Mouse (Mus musculus) stomach, postnatal 0 days (tissue): Measurements from ENCODE around the gene Myh7. TPM values are rescaled to one million over a fixed set of nuclear protein-coding genes. Genes with fewer than 3 reads are reported as not detected.

ENCODE experiments used
- ATAC-seq: fragments of 200-750 bp; cut with Nextera tagmentation; 2 replicates; pipeline ENCODE4 v1.8.0; 2017; ENCODE audit not compliant: low FRiP score, low TSS enrichment
- DNase-seq: peaks from one replicate; pipeline ENCODE4 v3.0.0-alpha.2; 2016; ENCODE audit warnings: low spot score
- H3K27ac ChIP-seq: fragments of 300-500 bp; sonication (generic); replicated peaks from 2 replicates; pipeline ENCODE4 v1.5.1; 2014; ENCODE audit warnings: mild to moderate bottlenecking, control low read depth
- H3K27me3 ChIP-seq: fragments of 300-500 bp; sonication (generic); 2 replicates; pipeline ENCODE4 v1.6.1; 2014; ENCODE audit warnings: low read length; ENCODE audit not compliant: control insufficient read depth, insufficient read depth
- H3K36me3 ChIP-seq: fragments of 300-500 bp; sonication (generic); 2 replicates; pipeline ENCODE4 v1.6.1; 2014; ENCODE audit warnings: low read length, mixed read lengths; ENCODE audit not compliant: control insufficient read depth, insufficient read depth
- H3K4me1 ChIP-seq: fragments of 300-500 bp; sonication (generic); replicated peaks from 2 replicates; pipeline ENCODE4 v1.6.1; 2014; ENCODE audit warnings: antibody characterized with exemption; ENCODE audit not compliant: control insufficient read depth, insufficient read depth
- H3K4me2 ChIP-seq: fragments of 300-500 bp; sonication (generic); replicated peaks from 2 replicates; pipeline ENCODE4 v1.6.1; 2014; ENCODE audit warnings: low read depth, mild to moderate bottlenecking, control low read depth, moderate library complexity
- H3K4me3 ChIP-seq: fragments of 300-500 bp; sonication (generic); 2 replicates; pipeline ENCODE4 v1.5.1; 2014; ENCODE audit warnings: low read depth, low read length, control low read depth
- H3K9ac ChIP-seq: fragments of 300-500 bp; sonication (generic); 2 replicates; pipeline ENCODE4 v1.6.1; 2014; ENCODE audit warnings: mild to moderate bottlenecking, low read length, control low read depth, mixed read lengths
- H3K9me3 ChIP-seq: fragments of 300-500 bp; sonication (generic); 2 replicates; pipeline ENCODE4 v1.6.1; 2016; ENCODE audit warnings: low read length; ENCODE audit not compliant: control insufficient read depth
- CTCF ChIP-seq: IDR thresholded peaks from 2 replicates; pipeline ENCODE4 v1.5.1; 2016; ENCODE audit warnings: antibody characterized with exemption, low read depth, mild to moderate bottlenecking, moderate library complexity
- EP300 ChIP-seq: optimal IDR thresholded peaks from 2 replicates; pipeline ENCODE3; 2016; ENCODE audit warnings: antibody characterized with exemption
- WGBS: fragments of 180-500 bp; shearing (Covaris S2); extraction: QIAGEN DNeasy Blood & Tissue Kit; methylation state at CpG from one replicate; pipeline ENCODE4 v1.1.7; 2014; 5-methylcytosine and 5-hydroxymethylcytosine counted together
- polyA plus RNA-seq: library from polyadenylated mRNA; unstranded; fragments of >200 nt; fragmentation: Nextera tagmentation; extraction: Ambion mirVana; gene quantifications from 2 replicates; pipeline ENCODE4 v1.2.1, GENCODE M21; 2015

Myh7 gene
- polyA plus RNA-seq, 1 experiment from 2014 or later, result 1.4 TPM

DNA sequence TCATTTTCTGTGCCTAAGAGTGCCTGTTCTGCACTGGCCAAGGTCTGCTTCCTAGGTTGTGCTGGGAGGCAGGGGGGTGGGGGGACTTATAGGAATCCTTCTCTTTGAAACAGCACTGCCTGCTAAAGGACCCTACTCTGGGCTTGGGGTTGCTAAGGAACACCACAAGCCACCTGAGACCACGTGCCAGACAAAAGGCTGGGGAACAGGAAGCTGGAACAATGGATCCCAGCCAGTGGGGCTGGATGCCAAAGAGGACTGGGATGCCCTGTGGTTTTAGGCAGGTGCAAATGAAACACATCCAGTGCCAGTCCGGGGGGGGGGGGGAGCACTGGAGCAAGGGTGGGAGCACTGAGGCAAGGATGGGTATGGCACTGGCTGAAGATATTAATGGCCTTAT is 64.0 kb downstream of the Myh7 start:
- peaks cover 4% of the 10 kb centered on the region for H3K4me1 ChIP-seq
- ATAC-seq, result no peak
- no peak for DNase-seq
- 24% methylated on average over 2 of the region's 2 CpGs for WGBS
- TF ChIP-seq CTCF, result no peak
- TF ChIP-seq EP300, result no peak
- H3K9ac ChIP-seq, result no peak overlapping the region
- H3K9me3 ChIP-seq, result no peaks in the 10 kb centered on the region
- no peak overlapping the region for H3K4me3 ChIP-seq
- H3K27ac ChIP-seq, result peak overlapping the region; percentile 53; the same call in 1 of the 2 replicates
- no peaks in the 10 kb centered on the region for H3K36me3 ChIP-seq
- H3K4me2 ChIP-seq, result no peak overlapping the region
- no peaks in the 10 kb centered on the region for H3K27me3 ChIP-seq

DNA sequence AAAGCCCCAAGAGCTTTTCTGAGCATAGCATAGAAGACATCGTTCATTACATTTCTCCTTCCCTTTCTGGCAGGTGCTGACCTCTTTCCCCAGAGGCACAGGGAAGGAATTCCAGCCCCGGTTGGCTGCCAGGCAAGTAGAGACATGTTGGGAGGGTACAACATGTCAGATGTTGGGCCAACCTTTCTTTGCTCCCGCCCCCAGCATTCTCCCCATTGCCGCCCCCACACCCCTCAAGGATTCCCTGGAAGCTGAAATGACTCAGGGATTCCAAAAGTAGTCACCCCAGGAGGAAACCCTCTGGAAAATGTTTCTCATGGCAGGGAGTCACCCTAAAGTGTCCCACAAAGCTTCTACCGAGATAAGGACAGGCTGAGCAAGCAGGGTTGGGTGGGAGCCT is 64.6 kb downstream of the Myh7 start:
- WGBS, result 48% methylated on average over 5 of the region's 5 CpGs
- TF ChIP-seq CTCF (no peak), EP300 (no peak)
- Histone ChIP-seq H3K9me3 (no peaks in the 10 kb centered on the region), H3K27me3 (no peaks in the 10 kb centered on the region), H3K9ac (no peak overlapping the region), H3K4me3 (no peak overlapping the region), H3K4me1 (peaks cover 4% of the 10 kb centered on the region), H3K27ac (peak overlapping the region; percentile 53), H3K36me3 (no peaks in the 10 kb centered on the region), H3K4me2 (no peak overlapping the region)
- ATAC-seq (no peak), DNase-seq (no peak)

- Histone ChIP-seq H3K4me1 (peaks cover 4% of the 10 kb centered on the region), H3K27ac (peak overlapping the region; percentile 98), H3K4me2 (peak overlapping the region; percentile 88), H3K27me3 (no peaks in the 10 kb centered on the region), H3K9ac (peak overlapping the region; percentile 88), H3K9me3 (no peaks in the 10 kb centered on the region), H3K36me3 (no peaks in the 10 kb centered on the region), H3K4me3 (peak overlapping the region; percentile 56; the same call in 1 of the 2 replicates)
- no peak for DNase-seq
- no peak for TF ChIP-seq CTCF
- no peak for TF ChIP-seq EP300
- 18% methylated on average over 7 of the region's 7 CpGs for WGBS
- ATAC-seq, result no peak
Observed at GRCm38 (mm10) chr14:54927296-54927695, 67.1 kb downstream of the Myh7 start.

DNA sequence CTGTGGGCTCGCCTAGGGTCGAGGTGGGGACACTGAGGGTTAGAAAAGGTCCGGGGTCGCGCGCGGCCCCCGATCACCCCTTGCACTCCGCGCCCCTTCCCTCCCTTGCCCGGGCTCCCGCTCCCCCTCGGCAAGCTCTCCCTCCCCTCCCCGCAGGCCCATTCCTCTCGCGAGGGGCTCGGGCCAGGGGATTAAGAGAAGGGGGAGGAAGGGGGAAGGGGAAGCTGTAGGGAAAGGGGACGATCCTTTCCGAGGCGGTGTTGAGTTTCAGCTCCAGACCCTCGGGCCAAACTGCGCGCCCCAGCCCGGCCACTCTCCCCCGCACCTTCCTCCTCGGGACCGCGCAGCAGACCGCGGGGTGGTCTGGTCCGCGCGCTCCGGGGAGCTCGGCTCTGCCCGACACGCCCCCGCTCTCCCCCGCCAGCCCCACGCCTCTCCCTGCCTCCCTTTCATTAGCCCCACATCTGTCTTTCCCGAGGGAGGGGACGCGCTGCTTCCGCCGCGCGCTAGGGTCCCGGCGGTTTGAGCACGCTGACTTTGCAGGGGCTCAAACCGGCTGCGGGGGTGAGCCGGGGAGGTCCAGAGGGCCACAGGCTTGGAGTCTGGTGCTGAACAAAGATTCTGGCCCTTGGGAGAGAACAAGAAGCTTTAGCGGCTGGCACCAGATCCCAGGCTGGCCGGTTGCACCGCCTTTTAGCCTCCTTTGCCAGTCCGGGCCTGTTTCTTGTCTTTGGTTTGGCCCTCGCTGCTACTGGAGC is 67.8 kb downstream of the Myh7 start:
- Histone ChIP-seq H3K9ac (peak overlapping the region; percentile 88), H3K27me3 (no peaks in the 10 kb centered on the region), H3K4me1 (peaks cover 4% of the 10 kb centered on the region), H3K36me3 (no peaks in the 10 kb centered on the region), H3K27ac (peak overlapping the region; percentile 98), H3K9me3 (no peaks in the 10 kb centered on the region), H3K4me3 (peak overlapping the region; percentile 56), H3K4me2 (peak overlapping the region; percentile 88)
- ATAC-seq (peak; percentile 65), DNase-seq (peak; percentile 71)
- WGBS, result 2% methylated on average over 49 of the region's 58 CpGs
- no peak for TF ChIP-seq EP300

GRCm38 (mm10) chr14:54925349-54926342 is 68.8 kb downstream of the Myh7 start, which contains the start of gene Efs:
Efs (minus strand) TSS chr14:54926126.
- 2% methylated on average over 57 of the region's 57 CpGs for WGBS
- ATAC-seq (peak; percentile 72), DNase-seq (peak; percentile 71)
- H3K4me2 ChIP-seq, result peak within 1 kb of the TSS; percentile 88
- H3K4me1 ChIP-seq, result peaks cover 4% of the 10 kb centered on the region
- H3K9ac ChIP-seq, result peak within 1 kb of the TSS; percentile 88
- H3K4me3 ChIP-seq, result peak within 1 kb of the TSS; percentile 56
- H3K9me3 ChIP-seq, result no peaks in the 10 kb centered on the region
- no peaks in the 10 kb centered on the region for H3K36me3 ChIP-seq
- H3K27ac ChIP-seq, result peak within 1 kb of the TSS; percentile 98
- H3K27me3 ChIP-seq, result no peaks in the 10 kb centered on the region
- TF ChIP-seq EP300 (no peak), CTCF (no peak)
